ENCODE assay signal across 8 mouse cellular contexts in the genomic region with DNA sequence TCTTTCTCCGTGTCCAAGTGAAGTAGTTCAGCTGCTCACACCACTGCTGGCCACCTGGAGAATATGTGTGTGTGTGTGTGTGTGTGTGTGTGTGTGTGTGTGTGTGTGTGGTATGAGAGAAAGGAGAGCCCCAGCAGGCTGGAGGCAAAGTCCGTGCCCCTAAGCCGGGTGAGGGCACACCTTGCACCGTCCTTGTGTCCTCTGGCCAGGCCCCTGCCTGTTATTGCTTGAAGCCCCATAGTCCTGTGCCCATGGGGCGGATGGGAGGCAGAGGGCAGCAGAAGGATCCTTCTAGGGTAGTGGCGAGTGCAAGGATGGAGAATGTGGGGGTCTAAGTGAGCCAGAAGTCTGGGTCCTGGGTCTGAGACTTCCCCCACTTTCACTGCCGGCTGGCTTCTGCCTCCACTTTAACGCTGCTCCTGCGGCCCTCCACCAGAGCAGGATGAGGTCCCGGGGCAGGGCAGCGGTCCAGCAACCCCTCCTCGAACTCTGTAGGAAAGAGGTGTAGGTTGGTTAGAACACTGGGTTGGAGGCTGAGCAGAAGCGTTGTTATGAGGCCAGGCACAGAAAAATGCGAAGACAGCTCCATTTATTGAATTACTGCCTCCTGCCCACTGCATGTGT. TPM values are rescaled to one million over a fixed set of nuclear protein-coding genes. Genes with fewer than 3 reads are reported as not detected.
DNase-seq lines count a peak whose midpoint lies in the region; ATAC-seq and TF ChIP-seq lines count a peak whose summit lies in the region.

No protein-coding gene starts in this region.

- peak overlapping the region; percentile 41 for H3K4me2 ChIP-seq in limb, embryonic 11.5 days (ENCODE audit: low read depth, severe bottlenecking)
- peak overlapping the region; percentile 42 for H3K4me2 ChIP-seq in neural tube, embryonic 12.5 days (replicated peaks)

- no peaks in the 10 kb centered on the region for H3K9me3 ChIP-seq in erythroblast, embryonic 14.5 days (ENCODE audit: control insufficient read depth, low read length)
- H3K9me3 ChIP-seq in MEL (replicated peaks; ENCODE audit: insufficient read depth, low read length), result no peaks in the 10 kb centered on the region
- H3K9me3 ChIP-seq in limb, embryonic 11.5 days (ENCODE audit: control insufficient read depth, low read length), result no peaks in the 10 kb centered on the region
- H3K9me3 ChIP-seq in neural tube, embryonic 12.5 days, result no peaks in the 10 kb centered on the region

- TF ChIP-seq CTCF in MEL (IDR thresholded peaks at IDR 0.05 in 2 of 3, conservative IDR thresholded peaks at IDR 0.05 in 1 of 3; ENCODE audit: control insufficient read depth in 1 of 3, insufficient read depth in 1 of 3, low read depth in 2 of 3, low read length in 3 of 3, poor library complexity in 1 of 3, severe bottlenecking in 1 of 3), result no peak

- H3K4me3 ChIP-seq in erythroblast, embryonic 14.5 days (replicated peaks), result peak overlapping the region; percentile 14
- no peak overlapping the region for H3K4me3 ChIP-seq in MEL (ENCODE audit: control insufficient read depth in 1 of 2, insufficient read depth in 1 of 2, low read depth in 2 of 2, low read length in 2 of 2)
- H3K4me3 ChIP-seq in limb, embryonic 11.5 days (ENCODE audit: low read depth, low read length), result no peak overlapping the region
- no peak overlapping the region for H3K4me3 ChIP-seq in neural tube, embryonic 12.5 days

- H3K36me3 ChIP-seq in erythroblast, embryonic 14.5 days (ENCODE audit: control insufficient read depth), result peaks cover 30% of the 10 kb centered on the region
- peaks cover 0 to 25% of the 10 kb centered on the region in 2 experiments; a peak in 2 of 4 replicates for H3K36me3 ChIP-seq in MEL (ENCODE audit: control insufficient read depth in 1 of 2, insufficient read depth in 2 of 2, low read length in 2 of 2)
- peaks cover 16% of the 10 kb centered on the region for H3K36me3 ChIP-seq in limb, embryonic 11.5 days (ENCODE audit: control insufficient read depth, insufficient read depth, low read length)
- no peaks in the 10 kb centered on the region for H3K36me3 ChIP-seq in neural tube, embryonic 12.5 days

- H3K79me2 ChIP-seq in MEL (ENCODE audit: control insufficient read depth, insufficient read depth, low read length, poor library complexity), result peaks cover 22% of the 10 kb centered on the region

- no peak for TF ChIP-seq EP300 in MEL (IDR thresholded peaks at IDR 0.05; ENCODE audit: low read depth in 1 of 2, low read length in 2 of 2)

- no peak for TF ChIP-seq RAD21 in MEL (IDR thresholded peaks at IDR 0.05; ENCODE audit: low read depth, low read length)

- H3K4me1 ChIP-seq in erythroblast, embryonic 14.5 days (ENCODE audit: control insufficient read depth), result peaks cover 28% of the 10 kb centered on the region
- peaks cover 3 to 39% of the 10 kb centered on the region in 2 experiments; a peak in 3 of 4 replicates for H3K4me1 ChIP-seq in MEL (ENCODE audit: control insufficient read depth in 1 of 2, insufficient read depth in 2 of 2, low read length in 2 of 2)
- H3K4me1 ChIP-seq in limb, embryonic 11.5 days (ENCODE audit: control insufficient read depth, insufficient read depth, low read length), result peaks cover 47% of the 10 kb centered on the region
- peaks cover 39% of the 10 kb centered on the region for H3K4me1 ChIP-seq in neural tube, embryonic 12.5 days

- no peak for ATAC-seq in erythroblast, adult 5-6 weeks (replicated peaks; ENCODE audit: low FRiP score, poor library complexity, severe bottlenecking)
- no peak for ATAC-seq in limb, embryonic 11.5 days (ENCODE audit: insufficient number of reproducible peaks, low FRiP score, low TSS enrichment, low read depth)
- ATAC-seq in neural tube, embryonic 12.5 days (ENCODE audit: low FRiP score, low read depth), result no peak
- no peak for ATAC-seq in monocyte, adult 5-6 weeks (replicated peaks; ENCODE audit: insufficient number of reproducible peaks, low FRiP score, low TSS enrichment, poor library complexity, severe bottlenecking)

- peak overlapping the region; percentile 21; the same call in 1 of the 2 replicates for H3K27ac ChIP-seq in MEL (ENCODE audit: control insufficient read depth, low read depth, low read length)
- no peak overlapping the region; the same call in 1 of the 2 replicates for H3K27ac ChIP-seq in limb, embryonic 11.5 days (replicated peaks; ENCODE audit: low read depth, low read length)
- no peak overlapping the region for H3K27ac ChIP-seq in neural tube, embryonic 12.5 days

- peaks cover 50% of the 10 kb centered on the region for H3K27me3 ChIP-seq in erythroblast, embryonic 14.5 days (ENCODE audit: control insufficient read depth)
- no peaks in the 10 kb centered on the region for H3K27me3 ChIP-seq in MEL (ENCODE audit: control insufficient read depth in 1 of 2, insufficient read depth in 2 of 2, low read length in 2 of 2)
- H3K27me3 ChIP-seq in limb, embryonic 11.5 days (ENCODE audit: control insufficient read depth, insufficient read depth, low read length), result no peaks in the 10 kb centered on the region
- H3K27me3 ChIP-seq in neural tube, embryonic 12.5 days (replicated peaks), result peaks cover 74% of the 10 kb centered on the region

- DNase-seq in MEL (ENCODE audit: low read depth, low spot score), result no peak
- peak; percentile 35 to 38 for DNase-seq in heart, postnatal 14 days
- DNase-seq in limb, embryonic 11.5 days (ENCODE audit: low spot score), result no peak
- no peak for DNase-seq in right cerebral cortex, adult 2 months (ENCODE audit: low spot score in 2 of 2)

- intact Hi-C loops in heart, postnatal 14 days (cut with DNase I), result loop anchor here (2.0 kb wide), 1 partner anchor 15 kb away; no protein-coding TSS in a partner anchor

- TF ChIP-seq POLR2A in MEL (IDR thresholded peaks at IDR 0.05; ENCODE audit: control insufficient read depth in 1 of 2, insufficient read depth in 1 of 2, low read depth in 1 of 2, low read length in 2 of 2, poor library complexity in 1 of 2), result no peak

- H3K9ac ChIP-seq in MEL (ENCODE audit: control insufficient read depth, low read depth, low read length, poor library complexity, severe bottlenecking), result peak overlapping the region; percentile 24
- peak overlapping the region; percentile 47 for H3K9ac ChIP-seq in limb, embryonic 11.5 days (ENCODE audit: low read length)
- H3K9ac ChIP-seq in neural tube, embryonic 12.5 days, result no peak overlapping the region

- WGBS in limb, embryonic 11.5 days, result 21% methylated on average over 13 of the region's 14 CpGs
- 17% methylated on average over 14 of the region's 14 CpGs for WGBS in neural tube, embryonic 12.5 days

RNA-seq across cellular contexts. Expression of gene Nemp1, which starts 5.3 kb away (rescaled TPM):
- polyA plus RNA-seq in erythroblast, embryonic 14.5 days (2012), result 0.04 and 0.14 TPM in 2 replicates
- 11.0 and 13.2 TPM in 2 replicates for total RNA-seq in erythroblast, adult 5-6 weeks (2015; ENCODE audit: low replicate concordance)
- total RNA-seq in erythroblast, adult 5-6 weeks (2017; ENCODE audit: low replicate concordance), result 12.4 and 14.3 TPM in 2 replicates
- 11.8 and 12.1 TPM in 2 replicates for total RNA-seq in MEL (2012; rRNA removed)
- polyA plus RNA-seq in MEL (2012; ENCODE audit: insufficient read depth in 1 of 2, insufficient read length in 2 of 2, low read depth in 1 of 2, low replicate concordance in 2 of 2, missing spikeins in 1 of 2), result 10 to 100 TPM in 1 of 2 experiments, not detected in 1; 13.9 TPM
- total RNA-seq in heart, postnatal 14 days (2021), result 1 to 10 TPM; 4.2 to 4.7 TPM
- polyA plus RNA-seq in limb, embryonic 11.5 days (2014; fragmentation: Nextera tagmentation; extraction: Ambion mirVana), result 12.5 and 15.0 TPM in 2 replicates
- 7.2 and 8.0 TPM in 2 replicates for polyA plus RNA-seq in neural tube, embryonic 12.5 days (2016; fragmentation: Nextera tagmentation; extraction: Ambion mirVana)
- total RNA-seq in monocyte, adult 5-6 weeks (2017), result 16.1 to 28.4 TPM (median 17.2 TPM) in 3 replicates

RNA-seq across cellular contexts. Expression of gene Nab2, which starts 7.0 kb away (rescaled TPM):
- 0.03 and 0.08 TPM in 2 replicates for polyA plus RNA-seq in erythroblast, embryonic 14.5 days (2012)
- total RNA-seq in erythroblast, adult 5-6 weeks (2015; ENCODE audit: low replicate concordance), result 0.96 TPM in 1 of 2 replicates, not detected in the other
- total RNA-seq in erythroblast, adult 5-6 weeks (2017; ENCODE audit: low replicate concordance), result 0.60 TPM in 1 of 2 replicates, not detected in the other
- 29.1 and 36.1 TPM in 2 replicates for total RNA-seq in MEL (2012; rRNA removed)
- 10 to 100 TPM in 1 of 2 experiments, not detected in 1; 37.1 TPM for polyA plus RNA-seq in MEL (2012; ENCODE audit: insufficient read depth in 1 of 2, insufficient read length in 2 of 2, low read depth in 1 of 2, low replicate concordance in 2 of 2, missing spikeins in 1 of 2)
- 1 to 10 TPM; 8.0 TPM for total RNA-seq in heart, postnatal 14 days (2021)
- 12.7 and 13.1 TPM in 2 replicates for polyA plus RNA-seq in limb, embryonic 11.5 days (2014; fragmentation: Nextera tagmentation; extraction: Ambion mirVana)
- polyA plus RNA-seq in neural tube, embryonic 12.5 days (2016; fragmentation: Nextera tagmentation; extraction: Ambion mirVana), result 5.6 and 6.9 TPM in 2 replicates
- total RNA-seq in monocyte, adult 5-6 weeks (2017), result 12.6 to 35.9 TPM (median 17.8 TPM) in 3 replicates

RNA-seq across cellular contexts. Expression of gene Stat6, which starts 18.6 kb away (rescaled TPM):
- 1.2 and 2.1 TPM in 2 replicates for polyA plus RNA-seq in erythroblast, embryonic 14.5 days (2012)
- total RNA-seq in erythroblast, adult 5-6 weeks (2015; ENCODE audit: low replicate concordance), result 15.7 and 16.7 TPM in 2 replicates
- 15.9 and 27.1 TPM in 2 replicates for total RNA-seq in erythroblast, adult 5-6 weeks (2017; ENCODE audit: low replicate concordance)
- total RNA-seq in MEL (2012; rRNA removed), result 31.1 and 34.9 TPM in 2 replicates
- polyA plus RNA-seq in MEL (2012; ENCODE audit: insufficient read depth in 1 of 2, insufficient read length in 2 of 2, low read depth in 1 of 2, low replicate concordance in 2 of 2, missing spikeins in 1 of 2), result 10 to 100 TPM in 1 of 2 experiments, not detected in 1; 50.2 TPM
- 10 to 100 TPM; 46.9 to 49.9 TPM for total RNA-seq in heart, postnatal 14 days (2021)
- polyA plus RNA-seq in limb, embryonic 11.5 days (2014; fragmentation: Nextera tagmentation; extraction: Ambion mirVana), result 5.7 and 7.2 TPM in 2 replicates
- polyA plus RNA-seq in neural tube, embryonic 12.5 days (2016; fragmentation: Nextera tagmentation; extraction: Ambion mirVana), result 7.2 and 7.5 TPM in 2 replicates
- 171 to 211 TPM (median 204 TPM) in 3 replicates for total RNA-seq in monocyte, adult 5-6 weeks (2017)

RNA-seq across cellular contexts. Expression of gene Lrp1, which starts 40.5 kb away (rescaled TPM):
- 2.1 and 2.3 TPM in 2 replicates for polyA plus RNA-seq in erythroblast, embryonic 14.5 days (2012)
- total RNA-seq in erythroblast, adult 5-6 weeks (2015; ENCODE audit: low replicate concordance), result 11.9 and 14.0 TPM in 2 replicates
- total RNA-seq in erythroblast, adult 5-6 weeks (2017; ENCODE audit: low replicate concordance), result 9.7 and 17.0 TPM in 2 replicates
- total RNA-seq in MEL (2012; rRNA removed), result 0.33 and 0.42 TPM in 2 replicates
- polyA plus RNA-seq in MEL (2012; ENCODE audit: insufficient read depth in 1 of 2, insufficient read length in 2 of 2, low read depth in 1 of 2, low replicate concordance in 2 of 2, missing spikeins in 1 of 2), result under 1 TPM in 1 of 2 experiments, not detected in 1; 0.39 TPM
- 100 to 1,000 TPM in 1 of 2 experiments, 10 to 100 TPM in 1; 85.0 to 105 TPM for total RNA-seq in heart, postnatal 14 days (2021)
- polyA plus RNA-seq in limb, embryonic 11.5 days (2014; fragmentation: Nextera tagmentation; extraction: Ambion mirVana), result 57.6 and 63.2 TPM in 2 replicates
- polyA plus RNA-seq in neural tube, embryonic 12.5 days (2016; fragmentation: Nextera tagmentation; extraction: Ambion mirVana), result 85.7 and 96.0 TPM in 2 replicates
- total RNA-seq in monocyte, adult 5-6 weeks (2017), result 147 to 219 TPM (median 171 TPM) in 3 replicates

RNA-seq across cellular contexts. Expression of gene Myo1a, which starts 43.6 kb away (rescaled TPM):
- polyA plus RNA-seq in erythroblast, embryonic 14.5 days (2012), result 0.02 TPM in 1 of 2 replicates, not detected in the other
- total RNA-seq in erythroblast, adult 5-6 weeks (2015; ENCODE audit: low replicate concordance), result 0.42 TPM in 1 of 2 replicates, not detected in the other
- not detected in 2 replicates for total RNA-seq in erythroblast, adult 5-6 weeks (2017; ENCODE audit: low replicate concordance)
- total RNA-seq in MEL (2012; rRNA removed), result 0.08 TPM in 1 of 2 replicates, not detected in the other
- under 1 TPM in 1 of 2 experiments, not detected in 1; 0.33 TPM for polyA plus RNA-seq in MEL (2012; ENCODE audit: insufficient read depth in 1 of 2, insufficient read length in 2 of 2, low read depth in 1 of 2, low replicate concordance in 2 of 2, missing spikeins in 1 of 2)
- under 1 TPM in 1 of 2 experiments, not detected in 1; 0.15 TPM for total RNA-seq in heart, postnatal 14 days (2021)
- 0.40 and 0.61 TPM in 2 replicates for polyA plus RNA-seq in limb, embryonic 11.5 days (2014; fragmentation: Nextera tagmentation; extraction: Ambion mirVana)
- polyA plus RNA-seq in neural tube, embryonic 12.5 days (2016; fragmentation: Nextera tagmentation; extraction: Ambion mirVana), result 0.29 and 0.58 TPM in 2 replicates
- total RNA-seq in monocyte, adult 5-6 weeks (2017), result 1.6 TPM in 1 of 3 replicates, not detected in the others

Comparison
In these comparisons a context has a peak if more than half of its experiments do, and no peak if none do; other contexts are left out.
1. DNase-seq: peak in heart, postnatal 14 days (2 of 2); none in MEL (single experiment), limb, embryonic 11.5 days (single experiment) and right cerebral cortex, adult 2 months (0 of 2).